Mouse (Mus musculus) CH12.LX (cell line): ENCODE measurements around the gene Inpp5a. TPM values are rescaled to one million over a fixed set of nuclear protein-coding genes. Genes with fewer than 3 reads are reported as not detected.

Experiments used
- DNase-seq: peaks from one replicate; pipeline ENCODE4 v3.0.0-alpha.2; 2013; ENCODE audit errors: extremely low read depth
- H3K27ac ChIP-seq: 2 replicates; pipeline ENCODE4 v1.5.1; 2012; ENCODE audit warnings: low read depth, mild to moderate bottlenecking, control low read depth, moderate library complexity; ENCODE audit not compliant: insufficient read depth
- H3K27me3 ChIP-seq: replicated peaks from 2 replicates; pipeline ENCODE3; 2012; ENCODE audit warnings: inconsistent platforms
- H3K36me3 ChIP-seq, 2 experiments: replicated peaks in 1 of 2; 2 replicates each; pipeline versions ENCODE3 to v1.6.1; 2012; ENCODE audit warnings: inconsistent platforms in 1 of 2, low read length in 1 of 2, mild to moderate bottlenecking in 1 of 2, mixed read lengths in 1 of 2, moderate library complexity in 1 of 2; ENCODE audit not compliant: control insufficient read depth in 1 of 2, insufficient read depth in 1 of 2
- H3K4me1 ChIP-seq, 2 experiments: 2 replicates each; pipeline ENCODE4 v1.6.1; 2012; ENCODE audit warnings: inconsistent platforms in 1 of 2, moderate library complexity in 1 of 2; ENCODE audit not compliant: insufficient read depth in 2 of 2, control insufficient read depth in 1 of 2
- H3K4me2 ChIP-seq: 2 replicates; pipeline ENCODE4 v1.6.1; 2012; ENCODE audit warnings: low read depth, mild to moderate bottlenecking, control low read depth; ENCODE audit not compliant: poor library complexity, insufficient read depth, severe bottlenecking
- H3K4me3 ChIP-seq, 3 experiments: fragments of 150-350 bp in 1 of 3; sonication (generic) in 1 of 3; replicated peaks in 1 of 3; 2 replicates each; pipeline versions ENCODE3 to v1.5.1; 2011 to 2012; ENCODE audit warnings: low read depth in 2 of 3, low read length in 2 of 3, mild to moderate bottlenecking in 2 of 3, moderate library complexity in 2 of 3, control low read depth in 1 of 3, improper control_type of control experiment in 1 of 3, inconsistent platforms in 1 of 3, mixed read lengths in 1 of 3; ENCODE audit not compliant: poor library complexity in 1 of 3
- H3K79me2 ChIP-seq: replicated peaks from 2 replicates; pipeline ENCODE4 v1.6.1; 2012; ENCODE audit warnings: mild to moderate bottlenecking, moderate library complexity; ENCODE audit not compliant: control insufficient read depth, poor library complexity, insufficient read depth, severe bottlenecking; ENCODE audit errors: extremely low read depth
- H3K9ac ChIP-seq: 2 replicates; pipeline ENCODE4 v1.6.1; 2012; ENCODE audit warnings: low read depth, mild to moderate bottlenecking, control low read depth, moderate library complexity; ENCODE audit not compliant: insufficient read depth
- H3K9me3 ChIP-seq: replicated peaks from 2 replicates; pipeline ENCODE3; 2012; ENCODE audit warnings: low read length, inconsistent platforms, mixed read lengths
- BHLHE40 ChIP-seq: IDR thresholded peaks from 2 replicates; pipeline ENCODE4 v1.6.1; 2011; ENCODE audit warnings: mild to moderate bottlenecking, low read depth, low read length, improper control_type of control experiment
- CHD2 ChIP-seq: IDR thresholded peaks from 2 replicates; pipeline ENCODE4 v1.6.1; 2011; ENCODE audit warnings: low read length, improper control_type of control experiment
- ELF1 ChIP-seq: IDR thresholded peaks from 2 replicates; pipeline ENCODE4 v1.6.1; 2014; ENCODE audit warnings: low read depth, mild to moderate bottlenecking, inconsistent platforms, low read length, improper control_type of control experiment
- EP300 ChIP-seq: IDR thresholded peaks from 2 replicates; pipeline ENCODE4 v1.6.1; 2011; ENCODE audit warnings: low read length, improper control_type of control experiment
- IRF4 ChIP-seq: IDR thresholded peaks from 2 replicates; pipeline ENCODE4 v1.6.1; 2014; ENCODE audit warnings: low read depth, mild to moderate bottlenecking, inconsistent platforms, low read length, improper control_type of control experiment
- JUND ChIP-seq: conservative IDR thresholded peaks from 2 replicates; pipeline ENCODE4 v1.6.1; 2011; ENCODE audit warnings: low read depth, low read length, improper control_type of control experiment
- MAFK ChIP-seq: IDR thresholded peaks from 2 replicates; pipeline ENCODE4 v1.6.1; 2011; ENCODE audit warnings: low read length, improper control_type of control experiment; ENCODE audit not compliant: insufficient replicate concordance
- MAX ChIP-seq: IDR thresholded peaks from 2 replicates; pipeline ENCODE4 v1.6.1; 2011; ENCODE audit warnings: low read length, improper control_type of control experiment
- NELFE ChIP-seq: IDR thresholded peaks from 2 replicates; pipeline ENCODE4 v1.6.1; 2011; ENCODE audit warnings: low read depth, low read length, improper control_type of control experiment
- NRF1 ChIP-seq: IDR thresholded peaks from 2 replicates; pipeline ENCODE4 v1.6.1; 2014; ENCODE audit warnings: low read depth, mild to moderate bottlenecking, inconsistent platforms, low read length, improper control_type of control experiment, moderate library complexity
- POLR2AphosphoS2 ChIP-seq: IDR thresholded peaks from 2 replicates; pipeline ENCODE4 v1.6.1; 2011; ENCODE audit warnings: low read depth, low read length, improper control_type of control experiment
- RAD21 ChIP-seq: IDR thresholded peaks from 2 replicates; pipeline ENCODE4 v1.6.1; 2011; ENCODE audit warnings: low read depth, mild to moderate bottlenecking, low read length, improper control_type of control experiment, moderate library complexity
- RCOR1 ChIP-seq: conservative IDR thresholded peaks from 2 replicates; pipeline ENCODE4 v1.6.1; 2012; ENCODE audit warnings: low read depth, mild to moderate bottlenecking, inconsistent platforms, low read length, improper control_type of control experiment
- SMC3 ChIP-seq: IDR thresholded peaks from 2 replicates; pipeline ENCODE4 v1.6.1; 2011; ENCODE audit warnings: low read depth, low read length, improper control_type of control experiment
- TCF12 ChIP-seq: IDR thresholded peaks from 2 replicates; pipeline ENCODE4 v1.6.1; 2014; ENCODE audit warnings: low read depth, mild to moderate bottlenecking, inconsistent platforms, low read length, improper control_type of control experiment
- USF1 ChIP-seq: IDR thresholded peaks from 2 replicates; pipeline ENCODE4 v1.6.1; 2014; ENCODE audit warnings: low read depth, mild to moderate bottlenecking, inconsistent platforms, low read length, improper control_type of control experiment
- USF2 ChIP-seq: conservative IDR thresholded peaks from 2 replicates; pipeline ENCODE4 v1.6.1; 2011; ENCODE audit warnings: low read depth, low read length, improper control_type of control experiment
- ZC3H11A ChIP-seq: IDR thresholded peaks from 2 replicates; pipeline ENCODE4 v1.6.1; 2012; ENCODE audit warnings: low read depth, mild to moderate bottlenecking, inconsistent platforms, low read length, improper control_type of control experiment
- ZMIZ1 ChIP-seq: IDR thresholded peaks from 2 replicates; pipeline ENCODE4 v1.6.1; 2012; ENCODE audit warnings: low read depth, mild to moderate bottlenecking, inconsistent platforms, low read length, improper control_type of control experiment
- dilution Hi-C: fragments of 300-500 bp; cut with MboI; formaldehyde crosslinking; loops from 2 replicates; pipeline ENCODE4 v1.14.3; 2020; ENCODE audit warnings: low sequenced_read_pairs; ENCODE audit not compliant: extremely low pct_unique_long_range_greater_than_20kb, extremely low pct_ligation_motif_present
- in situ Hi-C: fragments of 300-500 bp; cut with MboI; formaldehyde crosslinking; loops from 3 replicates; pipeline ENCODE4 v1.14.3; 2019; ENCODE audit warnings: low sequenced_read_pairs, low pct_ligation_motif_present, low pct_unique_long_range_greater_than_20kb, mixed read lengths
- polyA plus RNA-seq: library from polyadenylated mRNA; unstranded; fragments of >175 nt; gene quantifications from 2 replicates; pipeline ENCODE4 v1.2.1, GENCODE M21; 2012; ENCODE audit warnings: low read depth; ENCODE audit not compliant: insufficient read length
- total RNA-seq, 2 experiments: library from RNA; depleted of rRNA; stranded (reverse); fragments of 300-350 nt in 1 of 2; fragments of >200 nt in 1 of 2; gene quantifications; 2 replicates each; pipeline ENCODE4 v1.2.3; 2012 to 2014

Gene Inpp5a
- total and polyA plus RNA-seq, 3 experiments = 1.7 to 5.4 (median 3.0) TPM

- in situ Hi-C loops = no loop called here
- TF ChIP-seq NRF1 (no peak), CHD2 (no peak), BHLHE40 (no peak), RCOR1 (no peak), IRF4 (no peak), USF1 (no peak), MAFK (no peak)
- TF ChIP-seq, all 38 proteins: peak for 0
- Histone ChIP-seq H3K27me3 (peaks cover 2% of the 10 kb centered on the region), H3K4me2 (no peak overlapping the region), H3K36me3 (no peaks in the 10 kb centered on the region), H3K4me1 (peaks cover 6 to 22% of the 10 kb centered on the region in 2 experiments; a peak in 2 of 4 replicates), H3K79me2 (no peaks in the 10 kb centered on the region), H3K4me3 (no peak overlapping the region), H3K27ac (no peak overlapping the region), H3K9ac (no peak overlapping the region), H3K9me3 (no peaks in the 10 kb centered on the region)
- dilution Hi-C loops = no loop called here
- DNase-seq = no peak
These were observed 22.8 kb upstream of the Inpp5a start for GRCm38 (mm10) chr7:139366131-139366530.

- no peak overlapping the region for H3K27ac ChIP-seq
- H3K79me2 ChIP-seq = no peaks in the 10 kb centered on the region
- no peak overlapping the region for H3K9ac ChIP-seq
- no peak overlapping the region for H3K4me2 ChIP-seq
- no peaks in the 10 kb centered on the region for H3K9me3 ChIP-seq
- no peak for DNase-seq
- in situ Hi-C loops (no loop called here), dilution Hi-C loops (no loop called here)
- H3K4me1 ChIP-seq = peaks cover 6 to 22% of the 10 kb centered on the region in 2 experiments; a peak in 2 of 4 replicates
- no peaks in the 10 kb centered on the region for H3K36me3 ChIP-seq
- TF ChIP-seq RAD21 (no peak), IRF4 (no peak), NRF1 (no peak), BHLHE40 (no peak), NELFE (no peak), USF2 (no peak), USF1 (no peak), MAX (no peak), JUND (no peak), SMC3 (no peak), ZMIZ1 (no peak), ZC3H11A (no peak), EP300 (no peak), ELF1 (no peak), TCF12 (no peak), POLR2AphosphoS2 (no peak), RCOR1 (no peak)
- TF ChIP-seq, all 38 proteins: peak for 0
- Histone ChIP-seq H3K27me3 (peaks cover 6% of the 10 kb centered on the region), H3K4me3 (no peak overlapping the region)
These were observed 22.4 kb upstream of the Inpp5a start for GRCm38 (mm10) chr7:139366549-139366948.
